Mouse (Mus musculus) limb, embryonic 14.5 days (tissue): Measurements from ENCODE around the gene Efna4. TPM values are rescaled to one million over a fixed set of nuclear protein-coding genes. Genes with fewer than 3 reads are reported as not detected.

Source experiments
- ATAC-seq: fragments of 200-750 bp; cut with Nextera tagmentation; 2 replicates; pipeline ENCODE4 v1.8.0; 2017; ENCODE audit warnings: low read depth, moderate number of reproducible peaks, moderate TSS enrichment; ENCODE audit not compliant: low FRiP score
- DNase-seq: peaks from one replicate; pipeline ENCODE4 v3.0.0-alpha.2; 2015; ENCODE audit warnings: low spot score
- H3K27ac ChIP-seq: fragments of 300-500 bp; sonication (generic); replicated peaks from 2 replicates; pipeline ENCODE4 v1.5.1; 2014; ENCODE audit warnings: low read depth, mild to moderate bottlenecking, low read length, moderate library complexity, mixed read lengths
- H3K27me3 ChIP-seq: fragments of 300-500 bp; sonication (generic); 2 replicates; pipeline ENCODE4 v1.6.1; 2014; ENCODE audit warnings: low read length, mixed read lengths; ENCODE audit not compliant: control insufficient read depth, insufficient read depth
- H3K36me3 ChIP-seq: fragments of 300-500 bp; sonication (generic); 2 replicates; pipeline ENCODE4 v1.6.1; 2014; ENCODE audit warnings: mild to moderate bottlenecking, low read length, moderate library complexity, mixed read lengths; ENCODE audit not compliant: control insufficient read depth, insufficient read depth
- H3K4me1 ChIP-seq: fragments of 300-500 bp; sonication (generic); 2 replicates; pipeline ENCODE4 v1.6.1; 2014; ENCODE audit warnings: antibody characterized with exemption, low read length, mixed read lengths; ENCODE audit not compliant: control insufficient read depth, insufficient read depth
- H3K4me2 ChIP-seq: fragments of 300-500 bp; sonication (generic); replicated peaks from 2 replicates; pipeline ENCODE4 v1.6.1; 2014; ENCODE audit warnings: low read depth, mild to moderate bottlenecking, low read length, moderate library complexity; ENCODE audit not compliant: severe bottlenecking
- H3K4me3 ChIP-seq: fragments of 300-500 bp; sonication (generic); replicated peaks from 2 replicates; pipeline ENCODE4 v1.5.1; 2014; ENCODE audit warnings: low read length
- H3K9ac ChIP-seq: fragments of 300-500 bp; sonication (generic); 2 replicates; pipeline ENCODE4 v1.6.1; 2014; ENCODE audit warnings: mild to moderate bottlenecking, low read depth, low read length, moderate library complexity; ENCODE audit not compliant: severe bottlenecking
- H3K9me3 ChIP-seq: fragments of 300-500 bp; sonication (generic); 2 replicates; pipeline ENCODE4 v1.6.1; 2016; ENCODE audit warnings: low read length; ENCODE audit not compliant: control insufficient read depth
- POLR2A ChIP-seq: fragments of 200-500 bp; IDR thresholded peaks from 2 replicates; pipeline ENCODE4 v1.8.0; 2012; ENCODE audit warnings: inconsistent platforms, mild to moderate bottlenecking, moderate library complexity, borderline replicate concordance; ENCODE audit not compliant: insufficient read depth, insufficient read length; ENCODE audit errors: extremely low read depth
- WGBS: fragments of 180-500 bp; shearing (Covaris S2); extraction: QIAGEN DNeasy Blood & Tissue Kit; methylation state at CpG from one replicate; pipeline ENCODE4 v1.1.7; 2014; 5-methylcytosine and 5-hydroxymethylcytosine counted together
- polyA plus RNA-seq, 2 experiments: library from polyadenylated mRNA; depleted of rRNA in 1 of 2; stranded (reverse) in 1 of 2; unstranded in 1 of 2; fragments of >200 nt; fragmentation: Nextera tagmentation in 1 of 2; extraction: Ambion mirVana in 1 of 2; gene quantifications; 2 replicates each; pipeline versions ENCODE4 v1.2.1 to v1.2.3; 2012 to 2014

Gene Efna4
- polyA plus RNA-seq, 2 experiments: 32.0 to 56.5 TPM

DNA sequence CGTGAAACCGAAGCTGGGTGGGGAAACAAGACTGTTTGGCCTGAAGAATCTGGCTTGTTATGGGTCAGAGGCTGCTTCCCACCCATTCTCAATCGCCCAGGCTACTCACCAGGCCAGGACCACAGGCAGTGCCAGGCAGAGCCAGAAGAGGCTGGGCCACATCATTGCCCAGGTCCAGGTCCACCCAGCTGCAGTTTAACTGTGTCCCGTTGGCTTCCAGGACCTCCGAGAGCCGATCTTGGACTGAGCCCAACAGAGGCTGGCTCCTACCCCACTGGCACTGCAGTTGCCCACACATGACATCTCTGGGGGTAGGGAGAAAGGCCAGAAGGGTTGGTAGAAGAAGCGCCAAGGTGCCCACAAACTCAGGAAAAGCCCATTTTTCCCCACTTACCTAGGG lies 5.5 kb upstream of the Efna4 start:
- no peak for TF ChIP-seq POLR2A
- Histone ChIP-seq H3K4me3 (no peak overlapping the region), H3K4me2 (no peak overlapping the region), H3K27me3 (no peaks in the 10 kb centered on the region), H3K4me1 (peaks cover 22% of the 10 kb centered on the region), H3K27ac (no peak overlapping the region), H3K36me3 (peaks cover 54% of the 10 kb centered on the region), H3K9me3 (no peaks in the 10 kb centered on the region), H3K9ac (no peak overlapping the region)
- WGBS: 83% methylated on average over 7 of the region's 7 CpGs
- ATAC-seq: no peak
- no peak for DNase-seq

- Histone ChIP-seq H3K9me3 (no peaks in the 10 kb centered on the region), H3K27me3 (no peaks in the 10 kb centered on the region), H3K4me3 (no peak overlapping the region), H3K4me2 (no peak overlapping the region), H3K4me1 (peaks cover 22% of the 10 kb centered on the region), H3K36me3 (peaks cover 47% of the 10 kb centered on the region), H3K9ac (no peak overlapping the region), H3K27ac (no peak overlapping the region)
- ATAC-seq (no peak), DNase-seq (no peak)
- no peak for TF ChIP-seq POLR2A
- WGBS: 85% methylated on average over 4 of the region's 4 CpGs
Observed at GRCm38 (mm10) chr3:89341794-89342193, 4.0 kb upstream of the Efna4 start.

DNA sequence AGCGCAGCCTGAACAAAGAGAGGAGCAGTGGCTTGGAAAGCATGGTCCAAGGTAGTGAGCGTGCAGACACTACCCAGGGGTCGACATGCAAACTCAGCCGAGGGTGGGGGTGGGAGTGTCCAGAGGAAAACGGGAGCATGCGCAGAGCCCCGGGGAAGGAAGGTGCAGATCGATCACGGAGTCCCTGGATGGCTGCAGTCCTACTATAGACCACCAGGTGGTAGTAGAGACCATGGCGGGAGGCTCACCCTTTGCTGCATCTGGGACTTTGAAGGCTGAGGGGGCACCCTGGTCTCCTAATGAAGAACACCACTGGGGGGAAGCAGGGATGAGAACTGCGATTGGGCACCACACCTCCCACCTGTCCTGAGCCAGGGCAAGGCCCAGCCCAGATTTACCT lies 2.6 kb upstream of the Efna4 start:
- Histone ChIP-seq H3K27me3 (no peaks in the 10 kb centered on the region), H3K4me2 (peak overlapping the region; percentile 46), H3K4me1 (peaks cover 31% of the 10 kb centered on the region), H3K9me3 (no peaks in the 10 kb centered on the region), H3K9ac (0 out of 2 replicates have a peak overlapping the region, but pooled peaks have one; percentile 9), H3K27ac (no peak overlapping the region), H3K36me3 (peaks cover 35% of the 10 kb centered on the region), H3K4me3 (peak overlapping the region; percentile 28)
- TF ChIP-seq POLR2A: no peak
- 5% methylated on average over 11 of the region's 11 CpGs for WGBS
- DNase-seq (peak; percentile 78), ATAC-seq (no peak)

DNA sequence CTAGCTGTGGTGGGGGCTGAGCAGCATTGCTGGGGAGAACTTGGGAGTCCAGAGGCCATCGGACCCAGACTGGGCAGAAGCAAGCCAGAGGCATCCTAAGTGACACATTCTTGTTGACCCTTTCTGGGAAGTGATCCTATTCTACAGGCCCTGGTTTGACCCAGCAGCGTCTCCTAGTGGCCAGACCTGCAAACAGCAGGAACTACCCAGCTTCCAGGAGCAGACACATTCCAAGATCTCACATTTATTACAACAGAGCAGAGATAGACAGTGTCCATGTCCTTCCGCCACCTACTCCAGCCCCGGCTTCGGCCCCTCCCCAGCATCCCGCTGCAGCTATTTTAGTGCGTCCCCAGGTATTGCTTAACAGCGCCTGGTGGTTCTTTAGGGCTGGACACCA lies 1.6 kb upstream of the Efna4 start:
- no peak for DNase-seq

GRCm38 (mm10) chr3:89337062-89337720 lies 637 bp downstream of the Efna4 start:
- peak; percentile 5 for DNase-seq
- Histone ChIP-seq H3K9me3 (no peaks in the 10 kb centered on the region), H3K36me3 (peaks cover 38% of the 10 kb centered on the region), H3K4me2 (peak overlapping the region; percentile 75), H3K9ac (peak overlapping the region; percentile 94), H3K27me3 (no peaks in the 10 kb centered on the region), H3K4me3 (peak overlapping the region; percentile 87), H3K27ac (peak overlapping the region; percentile 92), H3K4me1 (peaks cover 38% of the 10 kb centered on the region)
- no peak for TF ChIP-seq POLR2A
- WGBS: under 1% methylated on average over 18 of the region's 21 CpGs
- no peak for ATAC-seq

More for the DNA sequence above, 1.6 kb upstream of the Efna4 start:
- WGBS: 27% methylated on average over 8 of the region's 8 CpGs
- Histone ChIP-seq H3K4me2 (peak overlapping the region; percentile 75), H3K27me3 (no peaks in the 10 kb centered on the region), H3K36me3 (peaks cover 33% of the 10 kb centered on the region), H3K9me3 (no peaks in the 10 kb centered on the region), H3K4me1 (peaks cover 31% of the 10 kb centered on the region), H3K27ac (peak overlapping the region; percentile 19; the same call in 1 of the 2 replicates), H3K9ac (no peak overlapping the region), H3K4me3 (0 out of 2 replicates have a peak overlapping the region, but pooled peaks have one; percentile 5)
- ATAC-seq: no peak
- TF ChIP-seq POLR2A: no peak
